Mouse (Mus musculus): ENCODE measurements around the gene Tasp1.
"Not testable (repeated sequence)": the region's sequence is repeated elsewhere in the genome, so short reads cannot be mapped to it uniquely, and the experiment has no call there.

Tasp1 gene

DNA sequence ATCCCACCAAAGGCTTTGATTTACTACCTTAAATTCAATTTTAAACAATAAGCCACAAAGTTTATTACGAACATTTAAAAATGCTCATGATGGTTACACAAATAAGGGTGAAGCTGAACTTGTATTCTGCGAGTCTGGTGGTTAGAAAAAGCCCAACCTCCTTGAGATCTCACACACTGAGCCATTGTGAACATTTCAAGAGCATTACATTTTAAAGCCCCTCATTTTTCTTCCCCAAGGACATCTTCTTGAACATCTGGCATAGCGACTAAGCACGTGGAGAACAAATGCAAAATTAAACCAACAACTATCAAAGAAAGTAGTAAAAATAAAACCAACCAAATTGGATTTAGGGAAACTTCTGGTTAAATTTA is 182.4 kb downstream of the Tasp1 start:
- no peak for DNase-seq (ENCODE audit: low read depth, low spot score)

DNA sequence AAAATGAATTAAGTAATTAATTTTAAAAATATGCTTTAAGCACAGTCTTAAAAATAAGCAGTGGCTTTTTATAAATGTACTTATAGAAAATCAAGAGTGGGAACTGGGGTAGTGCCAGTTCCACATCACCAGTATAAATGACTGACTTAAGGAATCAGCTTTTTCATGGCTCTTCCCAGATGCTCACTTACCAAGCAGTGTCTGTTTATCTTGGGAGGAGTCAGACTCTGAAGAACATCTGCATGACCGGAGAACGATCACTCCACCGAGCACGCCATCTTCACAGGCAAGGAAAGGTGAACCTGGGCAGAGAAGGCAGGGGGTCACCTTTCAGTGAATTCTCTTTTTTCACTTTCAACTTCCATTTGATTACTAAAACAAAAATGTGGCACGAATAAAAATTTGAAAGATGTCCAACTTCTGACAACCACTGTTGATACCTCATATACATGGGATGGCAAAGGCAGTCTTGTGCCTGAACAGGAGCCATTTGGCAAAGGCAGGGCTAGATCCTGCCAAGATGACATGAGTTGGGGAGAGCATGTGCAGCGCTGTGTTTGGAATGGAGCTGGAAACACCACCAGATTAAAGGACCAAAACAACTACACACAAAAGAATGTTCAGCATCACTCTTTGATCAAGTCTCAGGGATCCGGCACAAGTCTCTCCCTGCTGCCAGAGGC is 182.9 kb downstream of the Tasp1 start:
- DNase-seq (ENCODE audit: low read depth, low spot score) = no peak

DNA sequence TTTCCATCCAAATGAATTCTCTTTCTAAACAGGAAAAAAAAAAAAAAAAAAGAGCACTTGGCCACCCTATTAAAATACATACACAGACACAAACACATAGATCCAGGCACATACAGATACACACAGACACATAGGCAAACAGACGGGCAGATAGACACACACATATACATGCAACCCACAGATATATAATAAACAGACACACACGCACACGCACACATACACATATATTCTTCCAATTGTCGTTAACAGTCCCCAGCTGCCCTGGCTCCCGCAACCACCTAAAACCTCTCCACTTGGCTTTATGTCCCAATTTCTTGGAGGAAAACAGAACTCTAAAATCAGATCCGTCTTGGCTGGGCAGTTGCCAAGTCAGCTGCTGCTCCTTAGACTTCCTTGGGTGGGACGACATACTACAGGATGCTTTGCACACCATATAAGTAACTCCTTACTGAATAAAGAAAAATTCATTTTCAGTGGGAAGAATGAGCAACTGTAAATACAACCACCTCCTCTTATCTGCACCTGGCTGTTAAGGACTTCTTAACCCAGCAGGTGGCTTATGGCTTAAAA is 188.5 kb downstream of the Tasp1 start:
- no peak for DNase-seq (ENCODE audit: low read depth, low spot score)

DNA sequence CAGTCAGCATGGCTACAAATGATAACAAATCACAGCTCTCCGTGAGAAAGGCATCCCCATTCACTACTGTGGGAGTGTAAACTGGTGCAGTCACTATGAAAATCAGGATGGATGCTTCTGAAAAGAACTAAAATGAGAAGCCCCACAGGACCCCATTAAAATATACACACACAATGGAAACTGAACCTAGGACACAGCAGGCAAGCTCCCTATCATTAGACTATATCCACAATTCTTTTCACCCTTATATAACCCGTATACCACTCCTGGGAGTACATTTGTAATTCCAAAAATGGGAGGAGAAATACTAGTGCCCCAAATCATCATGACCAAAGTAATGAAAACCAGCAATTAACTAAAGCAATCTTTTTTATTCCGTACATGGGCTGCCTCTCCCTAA is 190.7 kb downstream of the Tasp1 start:
- no peak for DNase-seq (ENCODE audit: low read depth, low spot score)

GRCm38 (mm10) chr2:139874173-139874572 is 192.4 kb downstream of the Tasp1 start:
- no peak for DNase-seq (ENCODE audit: low read depth, low spot score)

- no peak for DNase-seq (ENCODE audit: low read depth, low spot score)
Measured at GRCm38 (mm10) chr2:139873762-139874161, 192.8 kb downstream of the Tasp1 start.

DNA sequence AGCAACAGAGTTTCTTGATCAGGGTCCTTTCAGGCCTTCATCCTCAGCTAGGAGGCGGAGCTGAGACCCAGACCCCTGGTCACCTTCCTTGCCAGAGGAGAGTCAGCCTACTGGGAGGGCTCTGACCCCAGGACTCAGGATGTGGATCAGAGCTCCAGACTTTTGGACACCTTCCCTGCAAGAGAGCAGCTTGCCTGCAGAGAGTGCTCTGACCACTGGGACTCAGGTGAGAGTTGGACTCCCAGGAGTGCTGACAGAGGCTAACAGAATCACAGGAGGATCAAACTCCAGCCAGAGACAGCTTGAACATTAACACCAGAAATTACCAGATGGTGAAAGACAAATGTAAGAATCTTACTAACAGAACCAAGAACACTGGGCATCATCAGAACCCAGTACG is 197.5 kb downstream of the Tasp1 start:
- DNase-seq (ENCODE audit: low read depth, low spot score) = not testable (repeated sequence)

DNA sequence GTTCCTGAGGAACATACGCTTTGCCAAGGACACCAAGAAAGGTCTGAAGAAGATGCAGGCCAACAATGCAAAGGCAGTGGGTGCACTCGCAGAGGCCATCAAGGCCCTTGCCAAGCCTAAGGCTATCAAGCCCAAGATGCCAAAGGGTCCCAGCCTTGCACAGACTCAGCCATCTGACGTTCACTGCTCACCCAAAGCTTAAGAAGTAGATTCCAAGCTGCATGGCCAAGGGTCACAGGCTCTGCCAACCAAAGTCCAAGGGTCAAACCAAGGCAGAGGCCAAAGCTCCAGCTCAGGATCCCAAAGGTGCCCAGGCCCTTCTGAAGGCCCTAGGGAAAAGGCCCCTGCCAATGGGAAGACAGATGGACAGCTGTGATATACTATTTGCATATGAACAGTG is 203.2 kb downstream of the Tasp1 start:
- DNase-seq (ENCODE audit: low read depth, low spot score) = not testable (repeated sequence)

- DNase-seq (ENCODE audit: low read depth, low spot score) = no peak
Measured at GRCm38 (mm10) chr2:139860133-139860494, 206.5 kb downstream of the Tasp1 start.

DNA sequence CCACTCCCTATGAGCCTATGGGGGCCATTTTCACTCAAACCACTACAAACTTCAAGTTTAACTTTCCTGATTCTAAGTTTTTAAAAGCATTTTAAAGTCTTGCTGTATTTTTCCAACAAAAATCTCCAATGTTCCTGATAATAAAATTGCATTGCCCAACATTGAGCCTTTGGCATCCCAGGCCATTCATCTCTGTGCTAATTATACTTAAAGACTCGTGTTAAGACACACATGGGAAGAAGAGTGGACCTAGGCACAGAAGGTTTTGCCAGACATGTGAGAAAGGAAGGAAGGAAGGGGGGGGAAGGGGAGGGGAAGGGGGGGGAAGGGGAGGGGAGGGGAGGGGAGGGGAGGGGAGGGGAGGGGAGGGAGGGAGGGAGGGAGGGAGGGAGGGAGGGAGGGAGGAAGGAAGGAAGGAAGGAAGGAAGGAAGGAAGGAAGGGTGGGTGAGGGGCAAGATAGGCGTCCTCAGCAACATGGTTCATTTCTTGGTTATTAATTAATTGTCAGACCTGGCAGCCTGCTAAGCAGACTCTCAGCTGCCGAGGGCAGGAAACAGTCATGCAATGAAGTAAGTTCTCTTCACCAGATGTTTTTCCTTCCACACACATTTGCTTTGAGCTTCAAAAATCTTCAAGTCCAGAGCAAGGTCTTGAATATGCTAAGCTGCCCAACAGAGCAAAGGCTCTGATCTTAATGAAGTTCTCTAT is 207.0 kb downstream of the Tasp1 start:
- no peak for DNase-seq (ENCODE audit: low read depth, low spot score)

DNA sequence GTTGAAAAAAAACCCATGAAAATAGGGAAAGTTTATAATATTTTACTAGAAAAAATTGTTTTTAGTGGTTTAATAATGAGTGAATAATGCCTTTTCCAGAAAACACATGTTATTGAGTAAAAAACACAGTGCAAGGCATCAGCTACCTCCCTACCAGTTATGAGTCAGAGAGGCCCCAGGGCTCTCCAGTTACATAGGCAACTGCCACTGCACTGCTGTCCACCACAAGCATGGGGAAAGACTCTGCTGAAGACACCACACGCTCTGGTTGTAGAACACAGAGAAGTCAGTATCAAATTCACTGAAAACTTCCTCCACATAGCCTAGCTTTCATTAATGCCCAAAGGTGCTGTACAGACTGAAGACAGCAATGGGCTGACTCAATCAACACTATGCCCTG is 217.0 kb downstream of the Tasp1 start:
- no peak for DNase-seq (ENCODE audit: low read depth, low spot score)

GRCm38 (mm10) chr2:139841359-139841758 is 225.2 kb downstream of the Tasp1 start:
- DNase-seq (ENCODE audit: low read depth, low spot score) = no peak

- DNase-seq (ENCODE audit: low read depth, low spot score) = no peak
Measured at GRCm38 (mm10) chr2:139840941-139841340, 225.7 kb downstream of the Tasp1 start.

GRCm38 (mm10) chr2:139821589-139822378 is 244.8 kb downstream of the Tasp1 start:
- DNase-seq (ENCODE audit: low read depth, low spot score) = no peak

DNA sequence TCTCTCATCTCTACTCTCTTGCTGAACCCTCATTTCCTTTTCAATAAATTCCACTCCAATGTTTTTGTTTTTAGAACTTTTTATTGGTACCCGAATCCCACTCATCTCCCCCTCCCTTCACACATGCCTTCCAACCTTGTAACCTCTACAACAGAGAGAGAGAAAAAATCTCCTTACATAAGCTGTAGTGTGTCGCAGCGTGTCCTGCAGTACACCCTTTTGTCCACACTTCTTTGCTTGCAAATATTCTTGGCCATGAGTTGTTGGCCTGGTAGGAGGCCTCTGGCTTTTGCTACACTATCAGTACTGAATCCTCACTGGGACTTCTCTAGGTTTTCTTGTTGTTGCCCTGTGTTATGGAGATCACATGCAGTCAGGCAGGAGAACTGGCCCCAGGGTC is 249.3 kb downstream of the Tasp1 start:
- no peak for DNase-seq (ENCODE audit: low read depth, low spot score)

GRCm38 (mm10) chr2:139807887-139808286 is 258.7 kb downstream of the Tasp1 start:
- no peak for DNase-seq (ENCODE audit: low read depth, low spot score)

DNA sequence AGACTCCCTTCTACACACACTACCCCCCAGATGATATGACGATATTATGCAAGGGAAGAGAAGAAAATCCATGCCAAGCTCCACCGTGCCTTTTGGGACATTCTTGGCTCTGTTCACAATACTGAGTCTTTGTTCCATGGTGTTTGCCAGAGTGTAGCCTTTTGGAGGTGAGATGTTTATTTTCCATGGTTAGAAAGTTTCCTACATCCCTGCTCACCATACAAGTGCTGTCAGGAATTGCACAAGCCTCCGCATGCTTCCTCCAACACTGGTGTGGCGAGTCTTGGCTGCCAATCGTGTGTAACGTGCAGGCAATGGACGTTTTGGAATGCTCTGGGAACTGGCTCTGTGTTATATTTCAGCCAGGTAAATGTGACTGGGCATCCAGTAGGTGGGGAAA is 262.6 kb downstream of the Tasp1 start:
- DNase-seq (ENCODE audit: low read depth, low spot score) = no peak

- DNase-seq (ENCODE audit: low read depth, low spot score) = no peak
Measured at GRCm38 (mm10) chr2:139792345-139793120, 274.1 kb downstream of the Tasp1 start.

- no peak for DNase-seq (ENCODE audit: low read depth, low spot score)
Measured at GRCm38 (mm10) chr2:139788658-139789057, 277.9 kb downstream of the Tasp1 start.

GRCm38 (mm10) chr2:139784946-139785345 is 281.7 kb downstream of the Tasp1 start:
- no peak for DNase-seq (ENCODE audit: low read depth, low spot score)

DNA sequence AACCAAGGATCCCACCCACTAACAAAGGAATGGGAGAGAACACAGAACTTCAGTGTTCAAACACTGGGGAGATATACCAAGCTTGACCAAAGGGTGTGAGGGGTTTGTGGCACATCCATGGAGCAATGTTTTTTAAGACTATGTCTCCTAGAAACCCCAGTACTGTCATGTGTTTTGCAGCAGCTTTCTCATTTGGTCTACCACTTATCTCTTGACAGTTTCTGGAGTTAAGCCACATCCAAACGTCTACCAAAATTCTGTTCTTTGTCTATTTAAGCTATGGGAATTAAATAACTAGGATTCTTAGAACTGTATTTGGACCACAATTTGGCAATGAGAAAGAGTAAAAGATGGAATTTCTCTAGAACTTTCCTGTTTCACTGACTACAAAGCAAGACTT is 282.1 kb downstream of the Tasp1 start:
- no peak for DNase-seq (ENCODE audit: low read depth, low spot score)

Data from retina, postnatal 7 days (tissue).